Mouse (Mus musculus) B cell, adult 67 days (primary cell): Measurements from ENCODE around the gene Myo1g. TPM values are rescaled to one million over a fixed set of nuclear protein-coding genes. Genes with fewer than 3 reads are reported as not detected.

Experiments used
- total RNA-seq, 2 experiments: library from RNA; stranded (reverse); gene quantifications; 4 replicates each; pipeline ENCODE4 v1.2.4; 2023

Gene Myo1g
- total RNA-seq: 100 to 1,000 TPM; 309 to 327 TPM

DNA sequence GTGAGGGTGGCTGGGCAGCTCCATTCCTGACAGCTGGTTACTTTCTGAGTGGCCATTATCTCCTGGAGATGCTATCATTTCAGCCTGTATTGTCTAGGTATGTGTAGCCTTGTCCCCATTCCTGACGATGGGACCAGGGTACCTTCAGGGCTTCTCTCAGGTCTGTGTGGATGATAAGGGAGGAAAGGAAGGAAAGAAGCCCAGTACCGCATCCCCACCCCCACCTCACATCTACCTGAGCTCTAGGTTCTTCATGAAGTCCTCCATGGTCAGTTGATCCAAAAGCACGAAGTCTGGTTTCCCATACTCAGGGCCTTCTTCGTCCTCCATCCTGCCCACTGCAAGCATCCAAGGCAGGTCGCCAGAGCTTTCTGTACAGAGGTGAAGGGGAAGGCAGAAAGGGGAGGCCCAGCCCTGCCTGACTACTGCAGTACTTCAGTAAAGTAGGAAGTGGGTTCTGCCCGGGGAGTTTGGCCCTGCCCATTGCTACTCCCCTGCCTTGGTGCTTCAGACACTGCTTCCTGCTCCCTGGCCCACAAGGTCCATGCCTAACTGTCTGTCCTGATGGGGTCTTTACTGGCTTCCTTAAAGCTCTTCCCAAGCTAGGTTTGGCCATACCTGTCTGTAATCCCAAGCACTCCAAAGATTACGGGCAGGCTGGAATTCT is at the start of gene Myo1g:
Gene Myo1g (minus strand): TSS at position 459 of the 667 bp plus-strand sequence.

DNA sequence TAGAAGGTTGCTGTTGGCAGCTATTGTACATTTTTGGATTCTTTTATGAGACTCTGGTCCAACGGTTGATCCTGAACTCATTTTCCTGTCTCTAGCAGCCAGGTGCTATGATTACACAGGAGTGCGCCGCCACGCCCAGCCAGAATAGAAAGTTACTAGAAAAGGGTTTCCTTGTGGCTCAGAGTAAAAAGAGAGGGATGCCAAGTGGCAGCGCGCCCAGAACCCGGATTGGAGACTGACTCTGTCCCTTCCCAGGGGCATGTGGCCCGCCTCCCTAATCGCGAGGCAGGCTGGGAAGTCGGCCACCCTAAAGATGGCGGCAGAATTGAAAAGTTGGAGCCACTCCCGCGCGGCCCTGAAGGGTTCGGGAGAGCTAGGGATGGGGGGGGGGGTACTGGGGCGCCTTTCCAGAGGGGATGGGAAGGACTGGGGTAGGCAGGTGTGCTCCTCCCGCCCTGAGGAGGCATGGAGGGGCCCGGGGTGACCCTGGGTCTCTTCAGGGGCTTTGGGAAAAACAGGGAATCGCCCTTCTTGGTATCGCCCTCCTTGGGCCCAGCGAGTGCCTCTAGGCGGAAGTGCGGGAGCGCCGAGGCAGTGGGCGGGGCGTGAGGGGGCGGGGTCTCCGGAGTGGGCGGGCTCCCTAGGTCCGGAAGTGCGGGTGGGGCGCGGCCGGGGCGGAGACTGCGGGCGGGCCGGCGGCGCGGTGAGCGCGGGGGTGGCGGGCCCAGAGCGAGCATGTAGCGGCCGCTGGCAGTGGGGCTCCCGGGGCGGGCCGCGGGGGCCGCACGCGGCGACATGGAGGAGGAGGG is 25.6 kb upstream of the Myo1g start, which contains the start of gene Ccm2:
Gene Ccm2 (plus strand): TSS at position 683 of the 809 bp plus-strand sequence.

GRCm38 (mm10) chr11:6475867-6476484 is 44.8 kb downstream of the Myo1g start, which contains the start of gene Purb:
Purb (minus strand) TSS chr11:6475917.

Other genes starting within 250 kb of the Myo1g start
- 10 to 100 TPM; 40.7 to 47.9 TPM for gene Tmed4, start 246.1 kb downstream of the Myo1g start, total RNA-seq
- gene Ogdh, start 229.3 kb downstream of the Myo1g start, total RNA-seq: 100 to 1,000 TPM; 203 to 204 TPM
- 100 to 1,000 TPM; 166 to 195 TPM for gene Zmiz2, start 131.9 kb downstream of the Myo1g start, total RNA-seq
- gene Ppia, start 105.5 kb downstream of the Myo1g start, total RNA-seq: 1,000 to 10,000 TPM; 1,054 to 1,069 TPM
- 10 to 100 TPM; 65.0 to 66.6 TPM for gene H2afv, start 76.5 kb downstream of the Myo1g start, total RNA-seq
- gene Purb, start 45.0 kb downstream of the Myo1g start, total RNA-seq: 10 to 100 TPM; 82.2 to 85.5 TPM
- gene Ccm2, start 25.9 kb upstream of the Myo1g start, total RNA-seq: 100 to 1,000 TPM; 310 to 324 TPM
- under 1 TPM; 0.29 to 0.33 TPM for gene Nacad, start 85.1 kb upstream of the Myo1g start, total RNA-seq
- gene Tbrg4, start 105.1 kb upstream of the Myo1g start, total RNA-seq: 100 to 1,000 TPM; 153 to 164 TPM
- not detected for gene Wap, start 117.7 kb upstream of the Myo1g start, total RNA-seq
- not detected for gene Ramp3, start 137.6 kb upstream of the Myo1g start, total RNA-seq